Mouse (Mus musculus) MEL (cell line): ENCODE measurements around the gene Scel.

Source experiments
- CTCF ChIP-seq, 3 experiments: IDR thresholded peaks in 2 of 3; conservative IDR thresholded peaks in 1 of 3; 2 replicates each; pipeline ENCODE4 v1.5.1; 2011 to 2012; ENCODE audit warnings: low read length in 3 of 3, low read depth in 2 of 3, mild to moderate bottlenecking in 2 of 3, improper control_type of control experiment in 1 of 3, inconsistent platforms in 1 of 3, mixed read lengths in 1 of 3, moderate library complexity in 1 of 3; ENCODE audit not compliant: control insufficient read depth in 1 of 3, insufficient read depth in 1 of 3, poor library complexity in 1 of 3, severe bottlenecking in 1 of 3
- EP300 ChIP-seq, 2 experiments: IDR thresholded peaks; 2 replicates each; pipeline ENCODE4 v1.6.1; 2011; ENCODE audit warnings: improper control_type of control experiment in 2 of 2, low read length in 2 of 2, low read depth in 1 of 2, mild to moderate bottlenecking in 1 of 2
- RAD21 ChIP-seq: IDR thresholded peaks from 2 replicates; pipeline ENCODE4 v1.6.1; 2011; ENCODE audit warnings: mild to moderate bottlenecking, low read depth, low read length, improper control_type of control experiment

- no peak for TF ChIP-seq EP300 (IDR thresholded peaks at IDR 0.05; ENCODE audit: low read depth in 1 of 2, low read length in 2 of 2)
- TF ChIP-seq RAD21, result no peak
- TF ChIP-seq CTCF (IDR thresholded peaks at IDR 0.05 in 2 of 3, conservative IDR thresholded peaks at IDR 0.05 in 1 of 3; ENCODE audit: control insufficient read depth in 1 of 3, insufficient read depth in 1 of 3, low read depth in 2 of 3, low read length in 3 of 3, poor library complexity in 1 of 3, severe bottlenecking in 1 of 3), result no peak
Measured at GRCm38 (mm10) chr14:103649302-103649701, 136.2 kb downstream of the Scel start.
